Mouse (Mus musculus) liver, adult 2 months (tissue): Measurements from ENCODE around the gene Mup13. TPM values are rescaled to one million over a fixed set of nuclear protein-coding genes. Genes with fewer than 3 reads are reported as not detected.
"Not testable (repeated sequence)": the region's sequence is repeated elsewhere in the genome, so short reads cannot be mapped to it uniquely, and the experiment has no call there.

Source experiments
- DNase-seq: peaks from one replicate; pipeline ENCODE4 v3.0.0-alpha.2; 2011; ENCODE audit warnings: low read depth, low spot score; ENCODE audit errors: extremely low read depth
- H3K27ac ChIP-seq: fragments of 200-500 bp; replicated peaks from 2 replicates; pipeline ENCODE4 v1.5.1; 2012; ENCODE audit warnings: low read depth, mild to moderate bottlenecking, control low read depth, inconsistent platforms, low read length; ENCODE audit not compliant: insufficient read depth
- H3K27me3 ChIP-seq: fragments of 200-500 bp; 2 replicates; pipeline ENCODE4 v1.6.1; 2012; ENCODE audit warnings: mild to moderate bottlenecking, moderate library complexity, low read length, inconsistent platforms; ENCODE audit not compliant: control insufficient read depth, insufficient read depth
- H3K36me3 ChIP-seq: fragments of 200-500 bp; 2 replicates; pipeline ENCODE4 v1.6.1; 2012; ENCODE audit warnings: low read length, inconsistent platforms; ENCODE audit not compliant: control insufficient read depth, insufficient read depth
- H3K4me1 ChIP-seq: fragments of 200-500 bp; 2 replicates; pipeline ENCODE4 v1.6.1; 2011; ENCODE audit warnings: low read length; ENCODE audit not compliant: control insufficient read depth, insufficient read depth
- H3K4me3 ChIP-seq: fragments of 200-500 bp; 2 replicates; pipeline ENCODE4 v1.5.1; 2011; ENCODE audit warnings: low read depth, mild to moderate bottlenecking, control low read depth, low read length, moderate library complexity; ENCODE audit not compliant: insufficient read depth
- H3K79me2 ChIP-seq: fragments of 200-500 bp; 2 replicates; pipeline ENCODE4 v1.6.1; 2012; ENCODE audit warnings: inconsistent platforms, mild to moderate bottlenecking, low read length, moderate library complexity; ENCODE audit not compliant: control insufficient read depth, insufficient read depth
- H3K9ac ChIP-seq: fragments of 200-500 bp; 2 replicates; pipeline ENCODE4 v1.6.1; 2012; ENCODE audit warnings: low read depth, mild to moderate bottlenecking, control low read depth, inconsistent platforms, low read length
- WGBS: fragments of 180-500 bp; shearing (Covaris S2); methylation state at CpG from one replicate; pipeline ENCODE4 v1.1.7; 2018; 5-methylcytosine and 5-hydroxymethylcytosine counted together
- polyA plus RNA-seq: library from polyadenylated mRNA; depleted of rRNA; stranded (reverse); fragments of >200 nt; gene quantifications from 2 replicates; pipeline ENCODE4 v1.2.3, GENCODE M21; 2012; rRNA removed
- total RNA-seq: library from RNA; depleted of rRNA; stranded (reverse); fragments of >200 nt; gene quantifications from 2 replicates; pipeline ENCODE4 v1.2.3, GENCODE M21; 2014; rRNA removed

Gene Mup13
- 1.3 TPM in 1 of 2 replicates, not detected in the other for total RNA-seq
- polyA plus RNA-seq: 0.43 and 0.81 TPM in 2 replicates

- not testable (repeated sequence) for H3K36me3 ChIP-seq, H3K4me3 ChIP-seq, H3K27ac ChIP-seq, H3K79me2 ChIP-seq, H3K4me1 ChIP-seq, H3K9ac ChIP-seq, DNase-seq, H3K27me3 ChIP-seq
- 86% methylated on average over 4 of the region's 4 CpGs for WGBS
These were observed at the start of gene Mup13 for GRCm38 (mm10) chr4:61228186-61228585. Gene Mup13, minus strand, starts transcription at chr4:61228286.

Other genes starting within 250 kb of the Mup13 start
- 403 and 2,360 TPM in 2 replicates for gene Mup14, start 75.7 kb upstream of the Mup13 start, total RNA-seq
- gene Mup14, start 75.7 kb upstream of the Mup13 start, polyA plus RNA-seq: 1,344 and 1,480 TPM in 2 replicates
- 1.2 and 280 TPM in 2 replicates for gene Mup15, start 211.5 kb upstream of the Mup13 start, total RNA-seq
- 33.8 and 62.2 TPM in 2 replicates for gene Mup15, start 211.5 kb upstream of the Mup13 start, polyA plus RNA-seq